Mouse (Mus musculus) embryonic facial prominence, embryonic 11.5 days (tissue): ENCODE measurements around the gene Ccdc8. TPM values are rescaled to one million over a fixed set of nuclear protein-coding genes. Genes with fewer than 3 reads are reported as not detected.
"Not testable (repeated sequence)": the region's sequence is repeated elsewhere in the genome, so short reads cannot be mapped to it uniquely, and the experiment has no call there.

Experiments
- ATAC-seq: fragments of 200-750 bp; cut with Nextera tagmentation; replicated peaks from 2 replicates; pipeline ENCODE4 v1.8.0; 2017; ENCODE audit warnings: low read depth; ENCODE audit not compliant: insufficient number of reproducible peaks, low FRiP score, low TSS enrichment
- DNase-seq: peaks from one replicate; pipeline ENCODE4 v3.0.0-alpha.2; 2015; ENCODE audit warnings: low spot score
- H3K27ac ChIP-seq: fragments of 300-500 bp; sonication (generic); replicated peaks from 2 replicates; pipeline ENCODE4 v1.5.1; 2014; ENCODE audit warnings: mild to moderate bottlenecking, low read depth, low read length, control low read depth
- H3K27me3 ChIP-seq: fragments of 300-500 bp; sonication (generic); 2 replicates; pipeline ENCODE4 v1.6.1; 2014; ENCODE audit warnings: mild to moderate bottlenecking, low read length, moderate library complexity, mixed read lengths; ENCODE audit not compliant: control insufficient read depth, insufficient read depth
- H3K36me3 ChIP-seq: fragments of 300-500 bp; sonication (generic); replicated peaks from 2 replicates; pipeline ENCODE4 v1.6.1; 2014; ENCODE audit warnings: low read depth, mild to moderate bottlenecking, low read length, moderate library complexity, mixed read lengths; ENCODE audit not compliant: control insufficient read depth, insufficient read depth
- H3K4me1 ChIP-seq: fragments of 300-500 bp; sonication (generic); 2 replicates; pipeline ENCODE4 v1.6.1; 2014; ENCODE audit warnings: low read length, mixed read lengths; ENCODE audit not compliant: control insufficient read depth, insufficient read depth
- H3K4me2 ChIP-seq: fragments of 300-500 bp; sonication (generic); 2 replicates; pipeline ENCODE4 v1.6.1; 2014; ENCODE audit warnings: low read depth, mild to moderate bottlenecking, control low read depth, low read length, moderate library complexity
- H3K4me3 ChIP-seq: fragments of 300-500 bp; sonication (generic); 2 replicates; pipeline ENCODE4 v1.5.1; 2014; ENCODE audit warnings: low read depth, low read length, control low read depth
- H3K9ac ChIP-seq: fragments of 300-500 bp; sonication (generic); replicated peaks from 2 replicates; pipeline ENCODE4 v1.6.1; 2014; ENCODE audit warnings: mild to moderate bottlenecking, control low read depth, low read length
- H3K9me3 ChIP-seq: fragments of 300-500 bp; sonication (generic); replicated peaks from 2 replicates; pipeline ENCODE4 v1.6.1; 2016; ENCODE audit warnings: mild to moderate bottlenecking, low read length, inconsistent platforms, mixed read lengths; ENCODE audit not compliant: control insufficient read depth
- WGBS: fragments of 180-500 bp; shearing (Covaris S2); extraction: QIAGEN DNeasy Blood & Tissue Kit; methylation state at CpG from one replicate; pipeline ENCODE4 v1.1.7; 2014; 5-methylcytosine and 5-hydroxymethylcytosine counted together
- polyA plus RNA-seq: library from polyadenylated mRNA; unstranded; fragments of >200 nt; fragmentation: Nextera tagmentation; extraction: Ambion mirVana; gene quantifications from 2 replicates; pipeline ENCODE4 v1.2.1, GENCODE M21; 2014

Gene Ccdc8
- polyA plus RNA-seq, 1 experiment from 2014 or later, result 15.9 TPM

DNA sequence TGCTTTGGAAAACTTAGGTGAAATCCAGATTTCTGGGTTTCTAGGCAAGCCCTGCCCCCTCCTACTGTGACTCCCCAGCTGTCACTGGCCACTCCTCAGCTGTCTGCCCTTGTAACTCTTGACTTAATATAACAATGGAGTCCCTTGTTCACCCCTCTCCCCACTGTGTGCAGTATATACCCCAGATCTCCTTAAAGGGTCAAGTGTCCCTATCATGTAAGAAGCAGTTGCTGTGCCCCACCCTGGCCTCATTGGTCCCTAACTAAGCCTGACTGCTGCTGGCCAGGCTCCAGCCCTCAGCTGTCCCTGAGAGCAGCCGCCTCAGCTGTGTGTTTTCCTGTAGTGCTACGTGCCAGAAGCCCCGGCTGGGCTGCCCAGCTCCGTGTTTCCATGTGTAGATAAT lies 44.5 kb upstream of the Ccdc8 start:
- Histone ChIP-seq H3K9ac (no peak overlapping the region), H3K9me3 (no peaks in the 10 kb centered on the region), H3K4me3 (no peak overlapping the region), H3K4me1 (peaks cover 11% of the 10 kb centered on the region), H3K27me3 (peaks cover 46% of the 10 kb centered on the region), H3K36me3 (no peaks in the 10 kb centered on the region), H3K4me2 (no peak overlapping the region), H3K27ac (no peak overlapping the region)
- DNase-seq (no peak), ATAC-seq (no peak)
- 9% methylated on average over 4 of the region's 4 CpGs for WGBS

DNA sequence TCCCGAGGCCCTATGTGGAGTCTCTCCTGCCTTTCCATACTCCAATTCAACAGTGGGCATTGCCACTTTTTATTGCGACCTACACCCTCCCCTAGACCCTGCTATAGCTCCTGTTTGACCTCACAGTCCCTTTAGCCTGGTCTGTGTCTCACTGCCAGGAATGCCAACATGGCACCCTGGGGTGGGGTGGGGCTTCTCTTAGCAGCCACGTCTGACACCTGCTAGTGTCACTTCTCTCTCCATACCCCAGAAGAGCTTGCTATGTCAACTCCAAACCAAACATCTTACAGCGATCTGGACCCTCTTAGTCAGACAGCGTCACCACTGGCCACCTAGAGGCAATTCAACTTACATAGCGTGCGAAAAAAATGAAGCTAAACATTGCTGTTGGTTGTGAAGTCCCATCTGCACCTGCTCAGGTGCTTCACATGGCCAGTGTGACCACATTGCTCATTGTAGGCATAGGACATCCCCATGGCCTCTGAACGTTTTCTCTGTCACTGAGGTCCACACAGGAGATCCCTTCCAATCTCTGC lies 43.5 kb upstream of the Ccdc8 start:
- no peaks in the 10 kb centered on the region for H3K9me3 ChIP-seq
- no peak overlapping the region for H3K4me2 ChIP-seq
- H3K27ac ChIP-seq, result no peak overlapping the region
- H3K27me3 ChIP-seq, result peaks cover 46% of the 10 kb centered on the region
- ATAC-seq (no peak), DNase-seq (no peak)
- H3K4me1 ChIP-seq, result peaks cover 11% of the 10 kb centered on the region
- no peak overlapping the region for H3K9ac ChIP-seq
- WGBS, result 51% methylated on average over 8 of the region's 8 CpGs
- H3K4me3 ChIP-seq, result no peak overlapping the region
- H3K36me3 ChIP-seq, result no peaks in the 10 kb centered on the region

DNA sequence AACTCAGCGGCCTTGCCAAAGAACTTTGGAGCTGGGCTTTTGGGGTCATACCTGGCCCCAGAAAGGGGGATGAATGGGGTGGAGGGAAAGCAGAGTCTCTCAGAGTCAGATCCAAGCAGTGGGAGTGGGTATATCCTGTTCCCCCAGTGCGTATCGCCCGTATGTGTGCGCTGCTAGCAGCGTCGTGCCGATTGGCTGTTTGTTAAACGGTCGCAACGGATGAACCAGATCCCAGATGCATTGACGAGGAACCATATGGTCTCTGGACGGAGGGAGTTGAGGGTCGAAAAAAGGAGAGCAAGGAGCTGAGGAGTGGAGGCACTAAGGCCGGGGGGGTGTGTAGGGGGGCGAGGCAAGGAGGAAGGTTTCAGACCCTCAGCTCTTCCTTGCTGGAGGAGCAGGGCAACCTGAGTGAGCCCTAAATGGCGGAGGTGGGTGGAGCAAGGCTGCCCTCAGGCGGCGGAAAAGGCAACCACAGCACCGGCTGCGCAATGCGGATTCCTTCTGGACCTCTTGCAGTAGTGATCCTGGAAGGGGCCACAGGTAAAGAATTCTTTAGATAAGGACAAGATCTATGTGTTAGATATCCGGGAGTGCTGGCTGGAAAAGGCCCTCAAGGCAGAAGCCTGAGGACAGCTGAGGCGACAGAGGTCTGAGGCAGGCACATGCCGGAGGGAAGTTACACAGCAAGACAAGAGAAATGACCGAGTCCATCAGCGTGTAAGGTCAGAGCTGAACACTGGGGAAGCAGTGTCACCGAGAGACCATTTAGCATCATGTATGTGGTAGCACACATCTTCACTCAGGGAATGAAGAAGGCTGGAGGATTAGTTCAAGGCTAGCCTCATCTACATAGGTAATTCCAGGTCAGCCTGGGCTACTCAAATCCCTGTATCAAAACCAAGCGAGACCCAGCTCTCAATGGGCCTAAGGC lies 42.3 kb upstream of the Ccdc8 start:
- Histone ChIP-seq H3K27ac (no peak overlapping the region), H3K4me3 (peak overlapping the region; percentile 20; the same call in 1 of the 2 replicates), H3K4me2 (peak overlapping the region; percentile 63), H3K4me1 (peaks cover 11% of the 10 kb centered on the region), H3K9ac (peak overlapping the region; percentile 30), H3K27me3 (peaks cover 45% of the 10 kb centered on the region), H3K36me3 (no peaks in the 10 kb centered on the region), H3K9me3 (no peaks in the 10 kb centered on the region)
- peak; percentile 87 for DNase-seq
- peak; percentile 40 for ATAC-seq
- 13% methylated on average over 29 of the region's 29 CpGs for WGBS

DNA sequence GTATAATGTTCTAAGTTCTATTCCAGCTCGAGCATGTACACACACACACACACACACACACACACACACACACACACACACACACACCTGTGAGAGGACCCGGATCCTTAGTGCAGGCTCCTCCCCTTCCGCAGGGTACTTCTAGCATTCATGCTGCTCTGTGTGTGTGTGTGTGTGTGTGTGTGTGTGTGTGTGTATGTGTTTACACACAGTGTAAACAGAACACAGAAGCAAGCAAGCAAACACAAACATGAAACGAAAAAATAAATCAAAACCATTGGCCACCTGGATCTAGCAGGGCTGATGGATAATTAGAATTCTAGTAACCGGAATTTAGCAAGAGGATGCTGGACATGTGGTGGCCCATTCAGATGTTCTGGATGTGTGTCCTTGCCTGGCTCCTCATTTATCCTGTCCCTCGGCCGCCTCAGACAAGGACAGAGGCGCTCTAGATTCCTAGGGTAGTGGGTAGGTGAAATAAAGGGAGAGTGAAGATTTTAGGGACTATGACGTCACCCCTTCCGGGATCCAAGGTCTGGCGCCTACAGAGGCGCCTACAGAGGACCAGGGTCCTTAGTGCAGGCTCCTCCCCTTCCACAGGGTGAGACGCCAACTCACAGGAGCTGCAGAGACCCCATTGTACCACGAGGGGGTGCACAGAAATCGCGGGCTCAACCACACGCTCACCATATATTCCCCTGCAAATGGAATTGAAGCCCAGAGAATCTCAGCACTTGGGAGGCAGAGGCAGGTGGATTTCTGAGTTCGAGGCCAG lies 41.5 kb upstream of the Ccdc8 start:
- Histone ChIP-seq H3K9me3 (no peaks in the 10 kb centered on the region), H3K27ac (no peak overlapping the region), H3K4me3 (no peak overlapping the region), H3K27me3 (peaks cover 36% of the 10 kb centered on the region), H3K36me3 (no peaks in the 10 kb centered on the region), H3K9ac (no peak overlapping the region), H3K4me1 (peaks cover 11% of the 10 kb centered on the region), H3K4me2 (no peak overlapping the region)
- 29% methylated on average over 18 of the region's 18 CpGs for whole genome bisulfite sequencing
- ATAC-seq, result peak; percentile 46; the same call in 1 of the 2 replicates
- peak; percentile 89 for DNase-seq

DNA sequence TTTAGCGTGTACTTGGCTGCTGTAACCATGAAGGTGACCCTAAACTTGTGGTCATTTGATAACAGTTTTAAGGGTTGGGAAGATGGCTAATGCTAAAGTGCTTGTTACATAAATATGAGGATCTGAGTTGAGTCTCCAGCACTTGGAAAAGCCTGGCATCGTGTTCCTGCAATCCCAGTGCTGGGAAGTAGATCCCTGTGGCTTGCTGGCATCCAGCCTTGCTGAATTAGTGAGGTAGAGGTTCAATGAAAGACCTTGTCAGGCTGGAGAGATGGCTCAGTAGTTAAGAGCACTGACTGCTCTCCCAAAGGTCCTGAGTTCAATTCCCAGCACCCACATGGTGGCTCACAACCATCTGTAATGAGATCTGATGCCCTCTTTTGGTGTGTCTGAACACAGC lies 38.7 kb upstream of the Ccdc8 start:
- not testable (repeated sequence) for H3K4me1 ChIP-seq, H3K27ac ChIP-seq

DNA sequence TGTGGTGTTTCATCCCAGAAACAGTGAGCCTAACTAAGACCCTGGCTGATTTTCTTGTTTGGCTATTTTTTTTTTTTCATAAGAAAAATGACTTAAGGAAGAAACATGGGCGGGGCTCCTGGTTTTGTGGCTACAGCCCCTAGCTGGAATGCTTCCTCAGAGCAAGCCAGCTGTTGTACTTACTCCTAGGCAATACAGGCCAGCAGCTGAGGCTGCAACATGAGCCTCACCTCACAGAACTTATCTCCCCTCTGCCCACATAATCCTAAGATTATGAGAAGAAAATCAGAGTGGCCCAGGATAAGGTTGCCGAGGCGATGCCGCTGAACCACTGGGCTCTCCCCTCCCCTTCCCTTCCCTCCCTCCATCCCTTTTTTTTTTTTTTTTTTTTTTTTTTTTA lies 36.8 kb upstream of the Ccdc8 start:
- H3K27ac ChIP-seq, result no peak overlapping the region
- H3K36me3 ChIP-seq, result no peaks in the 10 kb centered on the region
- DNase-seq (no peak), ATAC-seq (no peak)
- no peak overlapping the region for H3K4me3 ChIP-seq
- H3K9ac ChIP-seq, result no peak overlapping the region
- H3K27me3 ChIP-seq, result no peaks in the 10 kb centered on the region
- H3K4me1 ChIP-seq, result peaks cover 3% of the 10 kb centered on the region
- H3K4me2 ChIP-seq, result no peak overlapping the region
- 75% methylated on average over 4 of the region's 4 CpGs for WGBS
- no peaks in the 10 kb centered on the region for H3K9me3 ChIP-seq

More for the DNA sequence above, 38.7 kb upstream of the Ccdc8 start:
- peaks cover 10% of the 10 kb centered on the region for H3K27me3 ChIP-seq
- not testable (repeated sequence) for H3K4me2 ChIP-seq, H3K4me3 ChIP-seq, H3K9me3 ChIP-seq, ATAC-seq, DNase-seq, H3K9ac ChIP-seq, H3K36me3 ChIP-seq
- 63% methylated on average over 2 of the region's 2 CpGs for WGBS

DNA sequence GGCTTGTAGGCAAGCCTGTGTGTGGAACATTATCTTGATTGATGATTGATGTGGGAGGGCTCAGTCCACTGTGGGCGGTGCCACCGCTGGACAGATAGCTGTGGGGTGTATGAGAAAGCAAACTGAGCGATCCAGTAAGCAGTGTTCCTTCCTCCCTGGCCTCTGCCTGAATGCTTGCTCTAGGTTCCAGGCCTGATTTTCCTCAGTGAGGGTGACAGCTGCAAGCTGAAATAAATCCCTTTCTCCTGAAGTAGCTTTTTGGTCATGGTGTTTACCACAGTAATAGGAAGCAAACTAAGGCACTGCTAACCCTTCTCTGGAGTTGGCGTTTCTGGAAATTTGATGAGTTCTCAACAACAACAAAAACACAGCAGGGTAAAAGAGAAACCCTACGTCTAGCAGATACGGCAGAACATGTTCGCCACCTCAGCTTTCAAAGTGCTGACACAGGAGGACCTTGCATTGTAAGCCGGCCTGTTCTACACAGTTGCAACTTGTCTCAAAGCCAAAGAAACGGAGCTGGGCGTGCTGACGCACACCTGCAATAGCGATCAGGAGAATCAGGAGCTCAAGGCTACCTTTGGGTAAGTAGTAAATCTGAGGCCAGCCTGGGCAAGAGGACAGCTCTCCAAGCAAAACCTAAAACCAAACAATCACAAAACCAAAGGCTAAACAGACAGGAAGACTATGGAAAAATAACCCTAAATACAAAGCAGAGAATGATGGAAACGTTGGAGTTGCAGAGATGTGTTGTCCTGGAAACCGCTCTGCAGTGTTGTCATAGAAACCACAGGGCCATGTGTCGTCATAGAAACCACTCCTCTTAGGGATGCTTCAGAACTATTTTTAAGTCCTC lies 35.9 kb upstream of the Ccdc8 start:
- DNase-seq, result no peak
- Histone ChIP-seq H3K27me3 (no peaks in the 10 kb centered on the region), H3K9ac (no peak overlapping the region), H3K4me3 (no peak overlapping the region), H3K9me3 (no peaks in the 10 kb centered on the region), H3K27ac (no peak overlapping the region), H3K4me2 (no peak overlapping the region), H3K4me1 (peaks cover 3% of the 10 kb centered on the region), H3K36me3 (no peaks in the 10 kb centered on the region; the same call in 1 of the 2 replicates)
- WGBS, result 69% methylated on average over 15 of the region's 15 CpGs
- no peak for ATAC-seq
